Mouse (Mus musculus) heart, adult 9 months (tissue): Measurements from ENCODE around the gene Qprt.
A peak's percentile ranks its signal among the peaks of the same experiment; 100 is the strongest.
"Not testable (repeated sequence)": the region's sequence is repeated elsewhere in the genome, so short reads cannot be mapped to it uniquely, and the experiment has no call there.

Experiments
- DNase-seq, 2 experiments: peaks; one replicate each; pipeline ENCODE4 v3.0.0; 2022; ENCODE audit warnings: low spot score in 2 of 2

The Qprt gene

GRCm38 (mm10) chr7:127098521-127098920 lies 23.5 kb downstream of the Qprt start:
- DNase-seq, result no peak

GRCm38 (mm10) chr7:127096456-127096855 lies 25.6 kb downstream of the Qprt start:
- DNase-seq, result no peak

GRCm38 (mm10) chr7:127093914-127094313 lies 28.1 kb downstream of the Qprt start:
- DNase-seq, result no peak

DNA sequence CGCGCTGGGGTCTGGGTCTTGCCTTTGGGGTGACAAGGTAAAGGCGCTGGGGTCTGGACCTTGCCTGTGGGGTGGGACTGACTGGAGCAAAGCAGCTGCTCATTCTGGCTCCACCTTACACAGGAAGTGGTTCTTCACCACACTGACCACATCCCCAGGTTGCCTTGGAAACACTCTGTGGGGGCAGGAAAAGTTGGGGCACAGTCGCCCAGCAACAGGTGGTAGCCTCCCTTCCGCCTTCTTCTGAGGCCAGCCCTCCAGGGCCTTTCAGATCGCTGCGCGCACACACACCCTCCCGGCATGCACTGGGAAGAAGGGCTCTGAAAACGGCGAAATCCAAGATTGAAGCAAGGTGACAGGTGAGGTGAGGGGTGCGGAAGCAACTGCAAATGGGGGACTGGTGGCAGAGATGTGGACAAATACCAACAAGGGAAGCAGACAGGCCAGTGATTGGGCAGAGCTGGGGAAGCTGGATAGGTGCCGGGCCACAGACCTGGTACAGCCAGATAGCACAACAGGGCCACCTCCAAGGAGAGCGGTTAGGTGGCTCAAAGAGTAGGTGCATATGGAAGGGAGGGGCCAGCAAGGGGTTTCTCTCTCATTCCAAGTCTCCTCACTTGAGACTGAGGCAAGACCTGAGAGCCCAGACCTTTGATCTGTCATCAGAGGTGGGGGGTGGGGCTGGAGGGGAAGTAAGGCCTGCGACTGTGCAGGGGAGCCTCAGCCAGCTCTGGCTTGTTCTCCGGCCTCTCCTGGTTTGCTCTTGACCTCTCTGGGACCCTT lies 30.7 kb downstream of the Qprt start, which contains the start of gene AI467606:
AI467606 (plus strand) TSS at position 246 of the 783 bp plus-strand sequence.
- DNase-seq, result peak; percentile 61 to 77

DNA sequence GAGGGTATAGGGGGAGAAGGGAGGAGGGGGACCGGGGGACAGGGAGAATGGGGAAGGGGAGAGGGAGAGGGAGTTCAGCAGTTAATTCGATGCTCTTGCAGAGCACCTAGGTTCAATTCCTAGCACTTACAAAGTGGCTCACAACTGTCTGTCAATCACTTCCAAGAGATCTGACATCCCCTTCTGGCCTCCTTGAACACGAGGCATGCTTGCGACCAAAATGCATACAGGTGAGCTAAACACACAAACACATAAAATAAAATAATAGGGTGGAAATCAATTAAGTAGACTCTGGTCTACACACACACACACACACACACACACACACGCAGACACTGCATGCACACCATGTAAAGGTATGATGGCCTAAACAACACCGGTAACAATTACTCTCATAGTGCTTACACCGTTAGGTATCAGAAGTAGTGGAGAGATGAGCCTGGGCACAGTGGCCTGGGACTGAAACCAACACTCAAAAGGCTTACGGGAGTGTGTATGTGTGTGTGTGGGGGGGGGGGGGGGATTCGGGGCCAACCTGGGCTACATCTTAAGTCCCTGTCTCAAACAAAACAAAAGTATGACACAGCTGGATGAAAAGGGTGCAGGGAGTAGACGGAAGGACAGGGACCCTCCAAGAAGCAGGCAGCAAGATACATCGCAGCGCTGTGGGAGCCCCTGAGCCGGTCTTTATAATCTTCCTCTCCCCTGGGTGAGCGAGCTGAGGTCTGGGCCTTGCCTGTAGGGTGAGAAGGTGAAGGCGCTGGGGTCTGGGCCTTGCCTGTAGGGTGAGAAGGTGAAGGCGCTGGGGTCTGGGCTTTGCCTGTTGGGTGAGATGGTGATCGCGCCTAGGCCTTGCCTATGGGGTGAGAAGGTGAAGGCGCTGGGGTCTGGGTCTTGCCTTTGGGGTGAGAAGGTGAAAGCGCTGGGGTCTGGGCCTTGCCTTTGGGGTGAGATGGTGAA lies 31.6 kb downstream of the Qprt start:
- no peak for DNase-seq

DNA sequence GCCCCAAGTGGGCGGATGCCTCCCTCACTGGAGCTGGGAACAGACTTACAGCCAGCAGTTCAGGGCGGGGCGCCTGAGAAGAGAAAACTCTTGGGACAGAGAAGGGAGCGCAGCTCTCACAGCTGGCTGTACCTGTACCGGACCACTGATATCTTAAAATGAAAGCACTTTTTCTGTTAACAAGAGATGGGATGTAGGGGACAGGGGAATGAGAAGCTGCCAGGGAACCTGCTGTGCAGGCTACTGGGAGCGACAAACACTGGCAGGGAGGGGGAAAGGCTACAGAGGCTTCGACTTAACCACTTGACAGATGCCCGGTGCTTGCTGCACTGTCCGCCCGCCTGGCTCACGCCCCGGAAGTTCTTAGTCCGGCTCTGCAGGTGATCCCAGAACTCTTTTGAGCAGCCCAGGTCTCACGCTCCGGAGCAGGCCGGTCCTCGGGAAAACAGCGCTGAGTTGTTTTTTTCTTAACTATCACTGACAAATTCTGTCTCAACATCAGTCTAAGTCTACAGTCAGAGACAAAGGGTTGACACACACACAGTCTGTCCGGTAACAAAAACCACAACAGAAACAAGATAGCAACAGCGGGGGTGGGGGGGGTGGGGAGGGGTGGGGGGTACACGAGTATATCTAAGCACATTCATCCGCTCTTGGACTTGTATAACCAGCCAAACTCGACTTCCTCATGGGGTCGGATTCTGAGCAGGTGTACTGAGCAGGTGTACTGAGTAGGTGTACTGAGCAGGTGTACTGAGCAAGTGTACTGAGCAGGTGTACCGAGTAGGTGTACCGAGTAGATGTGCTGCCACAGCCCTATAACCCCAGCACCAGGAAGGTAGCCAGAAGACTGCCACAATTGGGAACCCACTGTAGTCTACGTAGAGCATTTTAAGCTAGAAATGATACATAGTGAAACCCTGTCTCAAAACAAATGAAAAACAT lies 32.9 kb downstream of the Qprt start:
- DNase-seq, result peak in 1 of 2 experiments; percentile 10

DNA sequence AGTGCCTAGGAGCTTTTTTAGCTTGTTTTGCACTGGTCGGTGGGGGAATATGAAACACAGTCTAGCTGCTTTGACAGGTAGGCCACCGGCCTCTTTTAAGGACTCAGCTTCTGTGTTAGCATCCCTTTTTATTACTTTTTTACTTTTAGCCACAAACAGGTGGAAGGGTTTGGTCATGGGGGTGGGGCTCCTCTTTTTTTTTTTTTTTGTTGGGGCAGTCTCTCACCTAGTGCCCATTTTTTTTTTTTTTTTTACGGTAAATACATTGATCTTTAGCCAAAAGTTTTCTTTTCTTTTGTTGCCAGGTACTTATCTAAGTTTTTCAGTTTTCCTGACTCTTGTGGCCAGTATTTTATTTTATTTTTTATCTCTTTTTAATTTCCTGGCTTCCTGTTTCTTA lies 33.9 kb downstream of the Qprt start:
- no peak for DNase-seq

- not testable (repeated sequence) for DNase-seq
These were observed 34.6 kb downstream of the Qprt start, which contains the start of gene Zg16 for GRCm38 (mm10) chr7:127087278-127088010. Zg16 (minus strand) TSS chr7:127087328.

GRCm38 (mm10) chr7:127085751-127086150 lies 36.3 kb downstream of the Qprt start:
- DNase-seq, result not testable (repeated sequence)

GRCm38 (mm10) chr7:127084794-127085193 lies 37.2 kb downstream of the Qprt start:
- no peak for DNase-seq

DNA sequence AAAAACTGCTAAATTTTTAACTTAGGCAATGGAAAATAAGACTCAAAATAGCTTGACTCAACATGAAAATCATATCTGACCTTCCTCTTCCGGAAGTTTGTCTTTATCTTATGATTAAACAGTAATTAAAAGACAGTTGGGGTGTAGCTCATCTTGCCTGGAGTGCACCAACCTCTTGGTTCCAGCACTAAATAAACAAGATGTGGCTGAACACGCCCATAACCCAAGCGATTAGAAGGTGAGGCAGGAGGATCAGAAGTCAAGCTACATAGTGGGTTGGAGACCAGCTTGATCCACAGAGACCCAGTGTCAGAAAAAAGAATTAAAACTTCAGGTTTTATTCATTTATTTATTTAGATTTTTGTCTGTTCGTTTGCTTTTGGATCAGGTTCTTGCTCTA lies 38.3 kb downstream of the Qprt start:
- DNase-seq, result no peak

DNA sequence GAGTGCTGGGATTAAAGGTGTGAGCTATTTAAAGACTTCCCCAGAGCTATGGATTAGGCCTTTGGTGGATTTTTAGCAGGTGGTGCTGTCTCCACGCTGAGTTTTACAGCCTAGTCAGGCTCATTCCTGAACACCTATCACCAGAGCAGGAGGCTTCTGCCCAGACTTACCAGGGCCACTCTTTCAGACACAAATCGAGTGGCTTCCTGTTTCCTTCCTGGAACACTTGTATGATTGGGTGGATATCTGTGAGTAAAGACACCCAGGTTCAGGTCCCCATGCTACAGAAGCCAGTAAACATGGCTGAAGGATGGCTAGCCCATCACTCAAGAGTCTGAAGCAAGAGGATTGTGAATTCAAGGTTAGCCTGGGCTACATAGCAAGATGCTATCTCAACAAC lies 39.0 kb downstream of the Qprt start:
- DNase-seq, result no peak

DNA sequence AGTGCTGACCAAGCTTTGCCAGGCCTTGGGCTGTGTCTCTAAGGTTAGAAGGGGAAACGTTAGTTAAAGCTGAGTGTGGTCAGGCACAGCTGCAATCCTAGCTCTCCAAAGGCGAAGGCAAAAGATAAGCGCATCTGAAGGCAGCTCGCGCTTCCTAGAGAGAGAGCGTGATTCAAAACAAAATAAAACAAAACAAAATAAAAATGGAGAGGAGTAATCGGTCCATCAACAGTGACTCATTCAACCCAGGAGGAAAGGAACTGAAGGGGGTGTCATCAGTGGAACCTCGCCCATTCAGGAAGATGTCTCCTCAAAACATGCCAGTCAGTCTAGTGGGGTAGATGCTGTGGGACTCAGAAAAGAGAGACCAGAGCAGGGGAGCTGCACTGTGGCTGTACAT lies 39.8 kb downstream of the Qprt start:
- DNase-seq, result no peak

DNA sequence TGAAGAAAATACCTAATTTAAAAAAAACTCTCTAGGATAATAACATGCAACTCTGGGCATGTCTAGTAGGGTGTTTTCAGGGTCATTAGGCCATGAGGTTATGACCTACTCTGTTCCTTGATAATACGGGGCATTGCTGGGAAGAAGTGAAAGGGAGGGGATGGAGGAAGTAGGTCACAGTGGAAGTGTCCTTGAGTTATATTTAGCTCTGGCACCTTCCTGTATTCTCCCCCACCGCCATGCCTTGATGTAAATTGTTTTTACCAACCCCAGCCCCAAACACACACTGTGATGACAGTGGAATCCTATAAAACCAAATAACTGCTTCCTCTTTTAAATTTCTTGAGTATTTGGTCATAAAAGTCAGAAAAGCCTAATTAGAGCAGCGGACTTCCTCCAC lies 42.0 kb downstream of the Qprt start:
- no peak for DNase-seq

DNA sequence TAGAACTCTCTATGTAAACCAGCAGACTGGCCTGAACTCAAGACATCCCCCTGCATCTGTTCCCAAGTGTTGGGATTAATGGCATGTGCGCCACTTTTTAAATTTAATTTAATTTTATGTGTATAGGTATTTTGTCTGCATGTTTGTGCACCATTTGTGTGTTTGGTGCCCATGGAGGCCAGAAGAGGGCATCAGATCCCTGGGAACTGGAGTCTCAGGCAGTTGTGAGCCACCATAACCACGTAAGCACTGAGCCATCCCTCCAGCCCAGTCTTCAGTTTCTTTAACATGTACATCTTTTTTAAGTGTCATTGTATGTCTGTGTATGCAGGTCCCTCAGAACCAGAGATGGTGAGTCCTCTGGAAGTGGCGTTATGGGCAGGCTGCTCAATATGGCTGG lies 44.3 kb downstream of the Qprt start:
- no peak for DNase-seq

DNA sequence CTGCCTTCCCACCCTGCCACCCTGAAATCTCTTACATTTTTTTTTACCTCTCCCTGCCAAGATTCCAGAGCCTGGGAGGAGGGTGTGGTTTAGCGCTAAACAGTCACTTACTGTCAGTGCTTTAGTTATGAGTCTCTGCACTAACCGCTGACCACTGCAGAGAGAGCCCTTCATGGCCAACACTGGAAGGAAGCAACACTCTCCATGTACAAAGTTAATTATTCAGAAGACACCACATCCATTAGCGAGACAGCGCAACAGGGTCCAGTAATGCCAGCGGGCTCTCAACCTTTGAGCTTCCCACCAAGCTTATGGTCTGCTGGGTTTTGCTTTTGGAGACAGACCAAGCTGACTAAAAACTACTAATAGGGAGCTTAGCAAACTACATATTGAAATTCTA lies 45.8 kb downstream of the Qprt start:
- no peak for DNase-seq

GRCm38 (mm10) chr7:127073221-127073620 lies 48.8 kb downstream of the Qprt start:
- no peak for DNase-seq

- no peak for DNase-seq
These were observed 51.1 kb downstream of the Qprt start for GRCm38 (mm10) chr7:127070871-127071413.

GRCm38 (mm10) chr7:127066317-127066716 lies 55.7 kb downstream of the Qprt start:
- DNase-seq, result no peak

DNA sequence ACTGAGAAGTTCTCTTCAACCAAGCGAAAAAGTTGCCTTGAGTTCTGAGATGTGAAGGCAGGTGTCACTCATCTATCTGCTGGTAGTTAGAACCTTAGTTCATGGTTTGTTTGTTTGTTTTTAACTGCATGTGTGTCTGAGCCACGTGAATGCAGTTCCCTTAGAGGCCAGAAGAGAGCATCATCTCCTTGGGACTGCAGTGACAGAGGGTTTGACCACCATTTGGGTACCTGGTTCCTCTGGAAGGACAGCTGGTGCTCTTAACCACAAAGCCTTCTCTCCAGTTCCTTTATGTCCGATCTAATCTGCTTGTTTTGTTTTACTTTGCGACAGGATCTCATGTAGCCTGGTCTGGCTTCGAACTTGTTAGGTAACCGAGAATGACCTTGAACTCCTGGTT lies 56.5 kb downstream of the Qprt start:
- DNase-seq, result no peak
